7 mouse cellular contexts compared by ENCODE assay signal in the genomic region with DNA sequence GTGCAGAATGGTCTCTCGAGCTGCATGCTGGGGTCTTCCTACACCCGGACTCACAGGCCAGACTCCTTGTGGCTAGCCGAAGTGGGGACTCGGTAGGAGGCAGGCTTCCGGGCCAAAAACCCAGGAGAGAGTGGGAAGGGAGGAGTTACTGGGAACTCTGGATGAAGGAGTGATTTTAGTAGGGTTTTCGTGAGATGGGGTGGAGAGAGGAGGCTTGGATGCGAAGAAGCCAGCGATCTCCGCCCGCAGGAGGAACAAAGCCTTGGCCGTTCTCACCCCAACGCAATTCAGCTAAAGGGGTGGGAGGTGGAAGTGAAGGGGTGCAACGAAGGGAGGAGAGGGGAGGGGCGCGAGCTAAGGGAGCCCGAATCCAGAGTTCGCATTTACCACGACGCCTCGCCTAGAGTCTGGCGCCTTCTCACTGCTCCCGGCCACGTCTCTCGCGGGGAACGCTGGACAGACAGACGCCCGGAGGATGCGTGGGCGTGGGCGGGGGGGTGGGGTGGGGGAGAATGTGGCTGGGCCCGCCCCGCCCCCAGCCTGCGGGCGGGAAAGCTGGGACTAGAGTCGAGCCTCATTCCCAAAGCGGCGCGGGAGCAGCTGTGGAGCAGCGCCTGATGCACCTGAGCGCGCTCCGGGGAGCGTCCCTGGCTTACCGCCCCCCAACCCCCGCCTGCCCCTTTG.
DNase-seq lines count a peak whose midpoint lies in the region; ATAC-seq and TF ChIP-seq lines count a peak whose summit lies in the region.

No protein-coding gene starts in this region.

- peak overlapping the region; percentile 90 for H3K27ac ChIP-seq in forebrain, embryonic 13.5 days
- H3K27ac ChIP-seq in heart, embryonic 15.5 days, result peak overlapping the region; percentile 72
- no peak overlapping the region for H3K27ac ChIP-seq in liver, embryonic 14.5 days

- no peak for TF ChIP-seq CTCF in liver, embryonic 14.5 days (IDR thresholded peaks at IDR 0.05; ENCODE audit: low read depth)

- TF ChIP-seq EP300 in liver, embryonic 14.5 days (IDR thresholded peaks at IDR 0.05; ENCODE audit: low read depth), result no peak

- H3K9ac ChIP-seq in forebrain, embryonic 13.5 days, result peak overlapping the region; percentile 83
- peak overlapping the region; percentile 63 for H3K9ac ChIP-seq in heart, embryonic 15.5 days
- H3K9ac ChIP-seq in liver, embryonic 14.5 days (replicated peaks), result no peak overlapping the region

- H3K4me1 ChIP-seq in forebrain, embryonic 13.5 days, result peaks cover 13% of the 10 kb centered on the region
- H3K4me1 ChIP-seq in heart, embryonic 15.5 days (replicated peaks), result peaks cover 14% of the 10 kb centered on the region; the same call in 1 of the 2 replicates
- no peaks in the 10 kb centered on the region for H3K4me1 ChIP-seq in liver, embryonic 14.5 days (replicated peaks; ENCODE audit: control insufficient read depth in 2 of 2, insufficient read depth in 2 of 2, low read length in 1 of 2)

- WGBS in forebrain, embryonic 13.5 days, result under 1% methylated on average over 31 of the region's 46 CpGs
- WGBS in heart, embryonic 15.5 days, result under 1% methylated on average over 37 of the region's 46 CpGs
- WGBS in liver, embryonic 14.5 days (ENCODE audit: insufficient replicate concordance), result under 1% methylated on average over 43 of the region's 46 CpGs

- H3K9me3 ChIP-seq in forebrain, embryonic 13.5 days (replicated peaks), result 0 out of 2 replicates have a peak, but pooled peaks cover 3% of the 10 kb centered on the region
- H3K9me3 ChIP-seq in heart, embryonic 15.5 days (replicated peaks), result no peaks in the 10 kb centered on the region
- H3K9me3 ChIP-seq in liver, embryonic 14.5 days (ENCODE audit: control insufficient read depth, low read length), result no peaks in the 10 kb centered on the region

- peak; percentile 43 to 47 for DNase-seq in cerebellum, adult 18-20 months
- peak; percentile 21 to 47 for DNase-seq in kidney, postnatal 25 days
- no peak for DNase-seq in liver, embryonic 14.5 days (ENCODE audit: low read depth in 3 of 3, low spot score in 3 of 3)
- DNase-seq in neural tube, embryonic 10.5 days (ENCODE audit: extremely low spot score, low spot score), result peak; percentile 75
- DNase-seq in thymus, postnatal 25 days, result peak; percentile 1

- no peaks in the 10 kb centered on the region for H3K27me3 ChIP-seq in forebrain, embryonic 13.5 days
- H3K27me3 ChIP-seq in heart, embryonic 15.5 days, result no peaks in the 10 kb centered on the region
- H3K27me3 ChIP-seq in liver, embryonic 14.5 days (ENCODE audit: control insufficient read depth, insufficient read depth, low read length), result peaks cover 10% of the 10 kb centered on the region

- peak; percentile 85 for ATAC-seq in forebrain, embryonic 13.5 days
- peak; percentile 76 for ATAC-seq in heart, embryonic 15.5 days (replicated peaks; ENCODE audit: insufficient number of reproducible peaks, insufficient read depth, low FRiP score, low read depth)
- ATAC-seq in liver, embryonic 14.5 days (ENCODE audit: insufficient read depth), result no peak

- H3K4me2 ChIP-seq in forebrain, embryonic 13.5 days, result peak overlapping the region; percentile 92
- peak overlapping the region; percentile 99 for H3K4me2 ChIP-seq in heart, embryonic 15.5 days
- peak overlapping the region; percentile 68 for H3K4me2 ChIP-seq in liver, embryonic 14.5 days (ENCODE audit: low read depth)

- no peaks in the 10 kb centered on the region for H3K36me3 ChIP-seq in forebrain, embryonic 13.5 days (ENCODE audit: poor library complexity, severe bottlenecking)
- H3K36me3 ChIP-seq in heart, embryonic 15.5 days, result no peaks in the 10 kb centered on the region
- H3K36me3 ChIP-seq in liver, embryonic 14.5 days (replicated peaks; ENCODE audit: control insufficient read depth, insufficient read depth, low read depth), result no peaks in the 10 kb centered on the region

- H3K4me3 ChIP-seq in forebrain, embryonic 13.5 days, result peak overlapping the region; percentile 58
- H3K4me3 ChIP-seq in heart, embryonic 15.5 days, result peak overlapping the region; percentile 63
- H3K4me3 ChIP-seq in liver, embryonic 14.5 days (ENCODE audit: insufficient read depth in 1 of 2, low read depth in 2 of 2, low read length in 2 of 2), result peak overlapping the region; percentile 43 to 47

Comparison
In these comparisons a context has a peak if more than half of its experiments do, and no peak if none do; other contexts are left out.
1. DNase-seq: peak in cerebellum, adult 18-20 months (2 of 2), kidney, postnatal 25 days (2 of 2), neural tube, embryonic 10.5 days (single experiment) and thymus, postnatal 25 days (single experiment); none in liver, embryonic 14.5 days (0 of 3).
2. Peak in every context shown above with its lines, with median percentiles within 50 percentile points of each other: H3K4me2 ChIP-seq and H3K4me3 ChIP-seq.